Mouse (Mus musculus): ENCODE measurements around the gene 9530077C05Rik.
"Not testable (repeated sequence)": the region's sequence is repeated elsewhere in the genome, so short reads cannot be mapped to it uniquely, and the experiment has no call there.

DNA sequence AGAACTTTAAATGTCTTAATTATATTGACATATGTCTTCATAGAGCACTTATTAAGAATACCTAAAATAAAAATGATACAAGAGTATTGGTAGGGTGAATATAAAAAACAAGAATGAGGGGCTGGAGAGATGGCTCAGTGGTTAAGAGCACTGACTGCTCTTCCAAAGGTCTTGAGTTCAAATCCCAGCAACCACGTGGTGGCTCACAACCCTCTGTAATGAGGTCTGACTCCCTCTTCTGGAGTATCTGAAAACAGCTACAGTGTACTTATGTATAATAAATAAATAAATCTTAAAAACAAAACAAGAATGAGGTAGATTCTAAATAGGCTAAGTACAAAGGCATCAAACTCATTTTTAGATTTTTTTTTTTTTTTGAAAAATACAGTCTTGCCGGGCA is 7.8 kb upstream of the 9530077C05Rik start:
- TF ChIP-seq POLR2A (IDR thresholded peaks at IDR 0.05; ENCODE audit: borderline replicate concordance, control insufficient read depth, low read depth, low read length); CTCF (IDR thresholded peaks at IDR 0.05; ENCODE audit: control insufficient read depth, insufficient read depth, low read length): not testable (repeated sequence)

Data from bone marrow, adult 2 months (tissue).